Mouse (Mus musculus) heart, embryonic 16.5 days (tissue): ENCODE measurements at regions not wholly inside any gene's neighbourhood (a gene's known extent, or its start where the extent isn't known, plus 50 kb on each side); places are given as distances from the start of the nearest gene placed in this dataset.

Experiments
- ATAC-seq: fragments of 200-750 bp; cut with Nextera tagmentation; replicated peaks from 2 replicates; pipeline ENCODE4 v1.8.0; 2017; ENCODE audit warnings: moderate number of reproducible peaks; ENCODE audit not compliant: insufficient read depth, low FRiP score; ENCODE audit errors: extremely low read depth
- H3K27ac ChIP-seq: fragments of 300-500 bp; sonication (generic); 2 replicates; pipeline ENCODE4 v1.5.1; 2014; ENCODE audit warnings: mild to moderate bottlenecking, low read length, control low read depth, moderate library complexity
- H3K27me3 ChIP-seq: fragments of 300-500 bp; sonication (generic); 2 replicates; pipeline ENCODE4 v1.6.1; 2014; ENCODE audit warnings: low read length, mixed read lengths; ENCODE audit not compliant: control insufficient read depth, insufficient read depth
- H3K36me3 ChIP-seq: fragments of 300-500 bp; sonication (generic); 2 replicates; pipeline ENCODE4 v1.6.1; 2014; ENCODE audit not compliant: control insufficient read depth, insufficient read depth
- H3K4me1 ChIP-seq: fragments of 300-500 bp; sonication (generic); 2 replicates; pipeline ENCODE4 v1.6.1; 2014; ENCODE audit warnings: low read length, mixed read lengths; ENCODE audit not compliant: control insufficient read depth, insufficient read depth
- H3K4me2 ChIP-seq: fragments of 300-500 bp; sonication (generic); 2 replicates; pipeline ENCODE4 v1.6.1; 2014; ENCODE audit warnings: low read depth, mild to moderate bottlenecking, control low read depth, low read length
- H3K4me3 ChIP-seq: fragments of 300-500 bp; sonication (generic); 2 replicates; pipeline ENCODE4 v1.5.1; 2014; ENCODE audit warnings: mild to moderate bottlenecking, control low read depth, low read length
- H3K9ac ChIP-seq: fragments of 300-500 bp; sonication (generic); 2 replicates; pipeline ENCODE4 v1.6.1; 2014; ENCODE audit warnings: low read length, control low read depth
- H3K9me3 ChIP-seq: fragments of 300-500 bp; sonication (generic); replicated peaks from 2 replicates; pipeline ENCODE4 v1.6.1; 2016; ENCODE audit warnings: low read length; ENCODE audit not compliant: control insufficient read depth
- WGBS: fragments of 180-500 bp; shearing (Covaris S2); extraction: QIAGEN DNeasy Blood & Tissue Kit; methylation state at CpG from one replicate; pipeline ENCODE4 v1.1.7; 2014; 5-methylcytosine and 5-hydroxymethylcytosine counted together

DNA sequence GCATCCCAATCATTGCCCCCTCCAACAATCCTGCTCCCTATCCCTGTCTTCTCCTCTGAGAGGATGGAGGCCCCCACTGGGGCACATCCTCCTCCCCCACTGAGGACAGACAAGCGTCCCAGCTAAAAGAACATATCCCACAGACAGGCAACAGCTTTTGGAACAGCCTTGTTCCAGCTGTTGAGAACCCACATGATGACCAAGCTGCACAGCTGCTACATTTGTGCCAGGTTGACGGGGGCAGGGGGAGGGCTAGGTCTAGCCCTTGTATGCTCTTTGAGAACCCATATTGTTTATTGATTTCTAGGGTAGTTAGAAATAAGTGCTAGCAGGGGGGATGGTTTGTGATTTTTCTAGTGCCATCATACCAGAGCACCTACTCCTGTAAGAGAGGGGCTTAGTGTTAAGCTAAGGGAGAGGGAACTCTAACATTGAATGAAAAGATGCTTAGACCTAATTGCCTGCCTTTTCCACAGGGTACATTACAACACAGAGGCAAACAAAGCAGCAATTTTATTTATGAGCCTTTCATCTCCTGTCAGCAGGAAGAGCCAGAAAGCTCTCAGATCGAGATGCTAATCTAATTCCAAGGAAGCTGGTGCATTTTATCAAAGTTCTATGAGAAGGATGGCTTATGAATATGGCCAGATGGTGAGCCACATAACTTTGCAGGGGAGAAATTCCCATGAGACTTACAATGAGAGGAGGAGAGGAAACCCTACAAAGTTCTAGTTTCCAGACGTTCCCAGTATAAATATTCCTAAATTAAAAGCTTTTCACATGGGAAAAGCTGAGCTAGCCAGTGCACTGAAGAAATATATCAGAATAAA is 137.6 kb upstream of the Zpld1 start:
- H3K4me1 ChIP-seq, result no peaks in the 10 kb centered on the region
- no peak overlapping the region for H3K4me2 ChIP-seq
- H3K4me3 ChIP-seq, result no peak overlapping the region
- H3K36me3 ChIP-seq, result no peaks in the 10 kb centered on the region
- 56% methylated on average over 4 of the region's 4 CpGs for WGBS
- no peak for ATAC-seq
- H3K9me3 ChIP-seq, result no peaks in the 10 kb centered on the region
- no peak overlapping the region for H3K27ac ChIP-seq
- no peak overlapping the region for H3K9ac ChIP-seq
- no peaks in the 10 kb centered on the region for H3K27me3 ChIP-seq

- Histone ChIP-seq H3K36me3 (no peaks in the 10 kb centered on the region), H3K27me3 (no peaks in the 10 kb centered on the region), H3K4me3 (no peak overlapping the region), H3K9me3 (no peaks in the 10 kb centered on the region), H3K27ac (no peak overlapping the region), H3K9ac (no peak overlapping the region), H3K4me2 (no peak overlapping the region), H3K4me1 (no peaks in the 10 kb centered on the region)
- 33% methylated on average over 7 of the region's 7 CpGs for WGBS
- ATAC-seq, result no peak
These were observed 124.0 kb upstream of the Zpld1 start for GRCm38 (mm10) chr16:55421569-55422342.

DNA sequence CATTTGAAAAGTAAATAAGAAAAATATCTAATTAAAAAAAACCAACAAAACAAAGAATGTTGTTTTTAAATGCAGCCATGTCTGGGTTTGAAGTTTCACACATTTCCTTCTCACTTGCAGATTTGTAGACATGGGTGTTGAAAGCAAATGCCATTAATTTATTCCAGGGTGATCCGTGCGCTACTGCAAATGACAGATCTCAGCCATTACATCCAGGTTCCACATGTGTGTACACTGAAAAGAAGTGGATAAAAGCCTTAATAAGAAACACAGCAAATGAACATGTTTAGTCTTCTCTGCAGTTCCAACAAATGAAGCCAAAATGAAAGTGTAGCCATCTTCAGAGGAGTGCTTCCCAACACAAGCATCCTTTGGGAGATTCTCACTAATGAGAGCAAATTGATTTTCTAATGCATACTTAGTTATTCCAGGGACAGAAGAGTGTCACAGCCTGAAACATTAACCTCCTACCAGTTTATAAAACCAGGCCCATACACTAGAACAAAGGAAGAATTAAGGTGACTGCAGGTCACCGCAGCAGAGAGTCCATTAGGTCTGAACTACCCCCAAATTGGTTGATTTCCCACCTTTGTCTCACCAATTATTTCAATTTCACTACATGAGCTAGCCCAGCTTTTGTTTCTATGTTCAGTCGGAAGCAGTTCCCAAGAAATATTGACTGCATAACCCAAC is 123.2 kb upstream of the Zpld1 start:
- Histone ChIP-seq H3K27ac (no peak overlapping the region), H3K4me2 (no peak overlapping the region), H3K4me1 (no peaks in the 10 kb centered on the region), H3K27me3 (no peaks in the 10 kb centered on the region), H3K9ac (no peak overlapping the region), H3K36me3 (no peaks in the 10 kb centered on the region), H3K4me3 (no peak overlapping the region), H3K9me3 (no peaks in the 10 kb centered on the region)
- ATAC-seq, result no peak
- WGBS, result 74% methylated on average over 4 of the region's 4 CpGs

DNA sequence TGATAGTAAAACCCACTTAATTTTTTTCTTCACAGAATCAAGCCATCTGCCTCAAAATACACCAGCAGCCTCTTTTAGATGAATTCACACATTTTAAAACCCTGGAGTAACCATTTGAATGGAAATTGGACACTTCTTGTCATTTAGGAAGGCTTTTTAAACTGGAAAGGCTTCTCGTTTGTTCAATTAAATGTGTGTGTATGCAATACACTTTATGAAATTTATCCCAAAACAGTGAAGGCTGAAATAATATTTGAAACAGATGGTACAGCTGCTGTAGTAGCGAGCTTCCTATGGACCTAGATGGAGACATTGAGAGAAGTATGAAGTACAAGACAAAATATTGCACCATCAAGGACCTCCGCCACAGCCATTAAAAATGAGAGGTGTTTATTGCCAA is 121.1 kb upstream of the Zpld1 start:
- no peaks in the 10 kb centered on the region for H3K4me1 ChIP-seq
- H3K4me3 ChIP-seq, result no peak overlapping the region
- 86% methylated on average over 3 of the region's 3 CpGs for WGBS
- no peaks in the 10 kb centered on the region for H3K9me3 ChIP-seq
- no peak for ATAC-seq
- H3K9ac ChIP-seq, result no peak overlapping the region
- no peak overlapping the region for H3K27ac ChIP-seq
- H3K27me3 ChIP-seq, result no peaks in the 10 kb centered on the region
- H3K36me3 ChIP-seq, result no peaks in the 10 kb centered on the region
- no peak overlapping the region for H3K4me2 ChIP-seq

- no peak overlapping the region for H3K4me3 ChIP-seq
- no peak overlapping the region for H3K27ac ChIP-seq
- no peaks in the 10 kb centered on the region for H3K27me3 ChIP-seq
- no peaks in the 10 kb centered on the region for H3K9me3 ChIP-seq
- H3K4me1 ChIP-seq, result no peaks in the 10 kb centered on the region
- H3K9ac ChIP-seq, result no peak overlapping the region
- no peak overlapping the region for H3K4me2 ChIP-seq
- H3K36me3 ChIP-seq, result no peaks in the 10 kb centered on the region
- no peak for ATAC-seq
These were observed 103.0 kb upstream of the Zpld1 start for GRCm38 (mm10) chr16:55400818-55401217.

GRCm38 (mm10) chr16:55394864-55395263 is 97.1 kb upstream of the Zpld1 start:
- no peak overlapping the region for H3K9ac ChIP-seq
- ATAC-seq, result no peak
- H3K27ac ChIP-seq, result no peak overlapping the region
- no peaks in the 10 kb centered on the region for H3K27me3 ChIP-seq
- H3K36me3 ChIP-seq, result no peaks in the 10 kb centered on the region
- WGBS, result 59% methylated on average over 3 of the region's 3 CpGs
- no peak overlapping the region for H3K4me2 ChIP-seq
- no peaks in the 10 kb centered on the region for H3K4me1 ChIP-seq
- no peak overlapping the region for H3K4me3 ChIP-seq
- H3K9me3 ChIP-seq, result no peaks in the 10 kb centered on the region

- 71% methylated on average over 7 of the region's 7 CpGs for WGBS
- Histone ChIP-seq H3K4me1 (no peaks in the 10 kb centered on the region), H3K36me3 (no peaks in the 10 kb centered on the region), H3K9ac (no peak overlapping the region), H3K4me2 (no peak overlapping the region), H3K27me3 (no peaks in the 10 kb centered on the region), H3K27ac (no peak overlapping the region), H3K4me3 (no peak overlapping the region), H3K9me3 (no peaks in the 10 kb centered on the region)
- no peak for ATAC-seq
These were observed 92.6 kb upstream of the Zpld1 start for GRCm38 (mm10) chr16:55390400-55390799.

- Histone ChIP-seq H3K36me3 (no peaks in the 10 kb centered on the region), H3K4me2 (no peak overlapping the region), H3K27ac (no peak overlapping the region), H3K4me3 (no peak overlapping the region), H3K9ac (no peak overlapping the region), H3K9me3 (no peaks in the 10 kb centered on the region), H3K27me3 (no peaks in the 10 kb centered on the region), H3K4me1 (no peaks in the 10 kb centered on the region)
- no peak for ATAC-seq
- 82% methylated on average over 7 of the region's 7 CpGs for WGBS
These were observed 82.2 kb upstream of the Zpld1 start for GRCm38 (mm10) chr16:55379996-55380395.

DNA sequence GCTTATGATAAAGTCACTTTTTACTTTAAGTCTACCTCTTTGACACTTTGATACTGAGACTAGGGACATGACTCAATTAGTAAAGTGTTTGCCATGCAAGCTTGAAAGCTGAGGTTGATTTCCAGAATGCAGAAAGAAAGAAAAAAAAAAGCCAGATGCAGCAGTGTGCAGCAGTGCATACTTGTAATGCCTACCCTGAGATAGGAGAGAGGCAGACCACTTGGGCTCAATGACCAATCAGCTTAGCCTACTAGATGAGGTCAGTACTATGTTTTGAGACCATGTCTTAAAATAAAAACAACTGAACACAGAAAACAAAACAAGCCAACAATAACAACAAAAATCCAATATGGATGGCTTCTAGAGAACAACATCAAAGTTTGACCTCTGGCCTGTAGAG is 81.4 kb upstream of the Zpld1 start:
- H3K4me3 ChIP-seq, result no peak overlapping the region
- no peaks in the 10 kb centered on the region for H3K27me3 ChIP-seq
- no peaks in the 10 kb centered on the region for H3K9me3 ChIP-seq
- no peaks in the 10 kb centered on the region for H3K36me3 ChIP-seq
- ATAC-seq, result no peak
- no peaks in the 10 kb centered on the region for H3K4me1 ChIP-seq
- H3K9ac ChIP-seq, result no peak overlapping the region
- H3K27ac ChIP-seq, result no peak overlapping the region
- no peak overlapping the region for H3K4me2 ChIP-seq
